Comparison of ENCODE assay signal across 21 mouse cellular contexts in the genomic region with DNA sequence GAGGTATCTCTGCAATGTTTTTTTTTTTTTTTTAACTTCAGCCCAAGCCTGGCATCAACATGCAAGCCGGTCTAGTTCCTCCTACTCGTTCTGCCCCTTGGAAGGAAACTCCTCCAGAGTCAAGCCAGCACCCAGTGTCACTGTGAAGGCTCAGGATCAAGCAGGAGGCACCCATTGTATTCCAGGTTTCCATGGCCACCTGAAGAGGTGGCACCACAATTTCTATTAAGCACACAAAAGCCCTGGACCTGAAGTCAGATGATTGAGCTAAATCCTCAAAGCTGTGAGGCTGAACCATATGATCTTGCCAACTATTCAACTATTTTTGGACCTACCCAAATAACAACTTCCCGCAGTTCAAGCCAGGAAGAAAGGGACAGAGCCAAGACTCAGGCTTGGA.
DNase-seq lines count a peak whose midpoint lies in the region; ATAC-seq and TF ChIP-seq lines count a peak whose summit lies in the region.
"Had no signal": no experiment of that assay in that cellular context is flagged by ENCODE, and none has a peak within 500 bp of the region (broad histone marks: within the 10 kb centered on the region; RNA-seq: fewer than 3 reads in every experiment).

No protein-coding gene starts in this region.

- H3K4me1 ChIP-seq in hindbrain, embryonic 15.5 days (replicated peaks) = peaks cover 8% of the 10 kb centered on the region; the same call in 1 of the 2 replicates
- 0 out of 2 replicates have a peak, but pooled peaks cover 6% of the 10 kb centered on the region for H3K4me1 ChIP-seq in hindbrain, embryonic 14.5 days (replicated peaks; ENCODE audit: control insufficient read depth, insufficient read depth, low read length)
- H3K4me1 ChIP-seq in lung, adult 2 months (ENCODE audit: control insufficient read depth, insufficient read depth, low read length) = no peaks in the 10 kb centered on the region
- H3K4me1 ChIP-seq: embryonic facial prominence, embryonic 10.5 days; heart, embryonic 10.5 days; limb, embryonic 12.5 days; liver, embryonic 13.5 days had no signal

- no peak overlapping the region for H3K9ac ChIP-seq in hindbrain, embryonic 15.5 days
- H3K9ac ChIP-seq in hindbrain, embryonic 14.5 days = no peak overlapping the region
- H3K9ac ChIP-seq: limb, embryonic 12.5 days; liver, embryonic 13.5 days had no signal

- H3K27ac ChIP-seq in hindbrain, embryonic 15.5 days (replicated peaks) = peak overlapping the region; percentile 64; the same call in 1 of the 2 replicates
- H3K27ac ChIP-seq in hindbrain, embryonic 14.5 days = no peak overlapping the region
- H3K27ac ChIP-seq: embryonic facial prominence, embryonic 10.5 days; heart, embryonic 10.5 days; limb, embryonic 12.5 days; liver, embryonic 13.5 days; macrophage had no signal

- DNase-seq in cerebellum, adult 9-10 months = peak; percentile 41
- DNase-seq in cerebellum, postnatal 14 days = no peak
- DNase-seq in hindbrain, embryonic 14.5 days (ENCODE audit: low spot score) = no peak
- peak; percentile 3 for DNase-seq in lung, postnatal 14 days
- DNase-seq in lung, adult 2 months = no peak
- peak; percentile 62 for DNase-seq in right cerebral cortex, postnatal 10 days (ENCODE audit: low spot score in 2 of 2)
- no peak for DNase-seq in right cerebral cortex, postnatal 36 days (ENCODE audit: low spot score in 2 of 2)
- DNase-seq: cerebellum, postnatal 36 days; heart, postnatal 10 days; kidney, adult 8-10 months; liver, embryonic 13.5 days; right cerebral cortex, postnatal 25 days; thymus, postnatal 36 days had no signal

- ATAC-seq in hindbrain, embryonic 15.5 days (ENCODE audit: low FRiP score, low read depth) = peak; percentile 67; the same call in 1 of the 2 replicates
- no peak for ATAC-seq in hindbrain, embryonic 14.5 days (ENCODE audit: low FRiP score)
- ATAC-seq: CD4-positive, CD25-positive, alpha-beta regulatory T cell, adult 4 months had no signal

- 59% methylated on average over 3 of the region's 3 CpGs for WGBS in hindbrain, embryonic 15.5 days
- WGBS in hindbrain, embryonic 14.5 days = 44% methylated on average over 3 of the region's 3 CpGs
- WGBS in lung, adult 2 months = 34% methylated on average over 3 of the region's 3 CpGs

- H3K4me2 ChIP-seq in hindbrain, embryonic 15.5 days = no peak overlapping the region
- no peak overlapping the region for H3K4me2 ChIP-seq in hindbrain, embryonic 14.5 days (replicated peaks)
- H3K4me2 ChIP-seq: limb, embryonic 12.5 days; liver, embryonic 13.5 days; midbrain, embryonic 11.5 days had no signal

- no peaks in the 10 kb centered on the region for H3K9me3 ChIP-seq in hindbrain, embryonic 15.5 days
- no peaks in the 10 kb centered on the region for H3K9me3 ChIP-seq in hindbrain, embryonic 14.5 days (ENCODE audit: control insufficient read depth, low read length)
- H3K9me3 ChIP-seq: embryonic facial prominence, embryonic 10.5 days; heart, embryonic 10.5 days; limb, embryonic 12.5 days had no signal

- H3K36me3 ChIP-seq in hindbrain, embryonic 15.5 days = no peaks in the 10 kb centered on the region
- H3K36me3 ChIP-seq in hindbrain, embryonic 14.5 days (replicated peaks; ENCODE audit: control insufficient read depth, insufficient read depth) = no peaks in the 10 kb centered on the region
- H3K36me3 ChIP-seq: embryonic facial prominence, embryonic 10.5 days; G1E; heart, embryonic 10.5 days; limb, embryonic 12.5 days; liver, embryonic 13.5 days had no signal

- no peak for TF ChIP-seq CTCF in lung, adult 2 months (IDR thresholded peaks at IDR 0.05; ENCODE audit: insufficient read depth, low read length)

- no peak overlapping the region for H3K4me3 ChIP-seq in hindbrain, embryonic 15.5 days
- H3K4me3 ChIP-seq in hindbrain, embryonic 14.5 days (replicated peaks; ENCODE audit: low read length) = no peak overlapping the region
- no peak overlapping the region for H3K4me3 ChIP-seq in lung, adult 2 months (replicated peaks; ENCODE audit: extremely low read depth, low read depth, low read length)
- H3K4me3 ChIP-seq: embryonic facial prominence, embryonic 10.5 days; heart, embryonic 10.5 days; limb, embryonic 12.5 days; liver, embryonic 13.5 days had no signal

- no peaks in the 10 kb centered on the region for H3K27me3 ChIP-seq in hindbrain, embryonic 15.5 days
- no peaks in the 10 kb centered on the region for H3K27me3 ChIP-seq in hindbrain, embryonic 14.5 days (ENCODE audit: control insufficient read depth, insufficient read depth, low read length)
- H3K27me3 ChIP-seq: limb, embryonic 12.5 days; liver, embryonic 13.5 days had no signal

- TF ChIP-seq POLR2A in lung, adult 2 months (IDR thresholded peaks at IDR 0.05; ENCODE audit: borderline replicate concordance, extremely low read depth, low read depth, low read length) = no peak

Comparison
In these comparisons a context has a peak if more than half of its experiments do, and no peak if none do; other contexts are left out.
1. DNase-seq: peak in cerebellum, adult 9-10 months (single experiment), lung, postnatal 14 days (single experiment) and right cerebral cortex, postnatal 10 days (2 of 2); none in cerebellum, postnatal 14 days (0 of 2), hindbrain, embryonic 14.5 days (single experiment), lung, adult 2 months (single experiment) and right cerebral cortex, postnatal 36 days (0 of 2).